Mouse (Mus musculus) liver, adult 2 months (tissue): ENCODE results near the gene Rhot2.

Experiments used
- CTCF ChIP-seq: fragments of 200-500 bp; IDR thresholded peaks from 2 replicates; pipeline ENCODE4 v1.5.1; 2011; ENCODE audit warnings: low read depth, low read length, control low read depth
- POLR2A ChIP-seq: fragments of 200-500 bp; IDR thresholded peaks from 2 replicates; pipeline ENCODE4 v1.6.1; 2011; ENCODE audit warnings: low read length, control low read depth; ENCODE audit not compliant: insufficient read depth; ENCODE audit errors: extremely low read depth

GRCm38 (mm10) chr17:25866172-25866571 lies 21.5 kb upstream of the Rhot2 start:
- no peak for TF ChIP-seq POLR2A
- TF ChIP-seq CTCF: no peak
